Mouse (Mus musculus): ENCODE measurements at regions not wholly inside any gene's neighbourhood (a gene's known extent, or its start where the extent isn't known, plus 50 kb on each side); places are given as distances from the start of the nearest gene placed in this dataset.

- no peak for DNase-seq (ENCODE audit: low spot score in 2 of 2)
These were observed 384.4 kb downstream of the Rapgef2 start for GRCm38 (mm10) chr3:78901838-78902484.

GRCm38 (mm10) chr3:78901016-78901837 lies 385.1 kb downstream of the Rapgef2 start:
- DNase-seq (ENCODE audit: low spot score in 2 of 2): no peak

GRCm38 (mm10) chr3:78899446-78900230 lies 386.7 kb downstream of the Rapgef2 start:
- DNase-seq (ENCODE audit: low spot score in 2 of 2): no peak

- no peak for DNase-seq (ENCODE audit: low spot score in 2 of 2)
These were observed 397.0 kb downstream of the Rapgef2 start for GRCm38 (mm10) chr3:78889326-78889725.

GRCm38 (mm10) chr3:78884715-78885114 lies 401.6 kb downstream of the Rapgef2 start:
- DNase-seq (ENCODE audit: low spot score in 2 of 2): no peak

GRCm38 (mm10) chr3:78884029-78884428 lies 402.3 kb downstream of the Rapgef2 start:
- DNase-seq (ENCODE audit: low spot score in 2 of 2): no peak

GRCm38 (mm10) chr3:78880072-78880471 lies 406.2 kb downstream of the Rapgef2 start:
- DNase-seq (ENCODE audit: low spot score in 2 of 2): no peak

- DNase-seq (ENCODE audit: low spot score in 2 of 2): no peak
These were observed 409.0 kb downstream of the Rapgef2 start for GRCm38 (mm10) chr3:78877323-78877722.

GRCm38 (mm10) chr3:78866896-78867295 lies 419.4 kb downstream of the Rapgef2 start:
- no peak for DNase-seq (ENCODE audit: low spot score in 2 of 2)

GRCm38 (mm10) chr3:78866083-78866726 lies 420.1 kb downstream of the Rapgef2 start:
- no peak for DNase-seq (ENCODE audit: low spot score in 2 of 2)

- DNase-seq (ENCODE audit: low spot score in 2 of 2): no peak
These were observed 423.3 kb downstream of the Rapgef2 start for GRCm38 (mm10) chr3:78863005-78863404.

GRCm38 (mm10) chr3:78846617-78847318 lies 439.5 kb downstream of the Rapgef2 start:
- no peak for DNase-seq (ENCODE audit: low spot score in 2 of 2)

- no peak for DNase-seq (ENCODE audit: low spot score in 2 of 2)
These were observed 445.1 kb downstream of the Rapgef2 start for GRCm38 (mm10) chr3:78841173-78841572.

GRCm38 (mm10) chr3:78836824-78837223 lies 449.5 kb downstream of the Rapgef2 start:
- no peak for DNase-seq (ENCODE audit: low spot score in 2 of 2)

- no peak for DNase-seq (ENCODE audit: low spot score in 2 of 2)
These were observed 460.8 kb downstream of the Rapgef2 start for GRCm38 (mm10) chr3:78825505-78825904.

- no peak for DNase-seq (ENCODE audit: low spot score in 2 of 2)
These were observed 473.9 kb downstream of the Rapgef2 start for GRCm38 (mm10) chr3:78812425-78812824.

- no peak for DNase-seq (ENCODE audit: low spot score in 2 of 2)
These were observed 475.7 kb downstream of the Rapgef2 start for GRCm38 (mm10) chr3:78810431-78811152.

GRCm38 (mm10) chr3:78803176-78803575 lies 483.1 kb downstream of the Rapgef2 start:
- no peak for DNase-seq (ENCODE audit: low spot score in 2 of 2)

GRCm38 (mm10) chr3:78795951-78796455 lies 490.3 kb downstream of the Rapgef2 start:
- DNase-seq (ENCODE audit: low spot score in 2 of 2): no peak

GRCm38 (mm10) chr3:78792440-78793057 lies 493.8 kb downstream of the Rapgef2 start:
- DNase-seq (ENCODE audit: low spot score in 2 of 2): no peak
